Mouse (Mus musculus): ENCODE measurements around the gene Sdc4.

- TF ChIP-seq CTCF (IDR thresholded peaks at IDR 0.05) (no peak), EP300 (IDR thresholded peaks at IDR 0.05; ENCODE audit: insufficient read depth, low read depth, low read length) (no peak), POLR2A (IDR thresholded peaks at IDR 0.05; ENCODE audit: insufficient read depth, low read depth, low read length) (no peak)
Observed at GRCm38 (mm10) chr2:164433278-164433895, 10.3 kb downstream of the Sdc4 start.

All from heart, adult 2 months (tissue).